Mouse (Mus musculus) testis, postnatal 14 days (tissue): ENCODE results near the gene Gins1.
"Not testable (repeated sequence)": the region's sequence is repeated elsewhere in the genome, so short reads cannot be mapped to it uniquely, and the experiment has no call there.

Experiments used
- DNase-seq: peaks from one replicate; pipeline ENCODE4 v3.0.0; 2021; ENCODE audit warnings: low spot score

Gins1 gene

DNA sequence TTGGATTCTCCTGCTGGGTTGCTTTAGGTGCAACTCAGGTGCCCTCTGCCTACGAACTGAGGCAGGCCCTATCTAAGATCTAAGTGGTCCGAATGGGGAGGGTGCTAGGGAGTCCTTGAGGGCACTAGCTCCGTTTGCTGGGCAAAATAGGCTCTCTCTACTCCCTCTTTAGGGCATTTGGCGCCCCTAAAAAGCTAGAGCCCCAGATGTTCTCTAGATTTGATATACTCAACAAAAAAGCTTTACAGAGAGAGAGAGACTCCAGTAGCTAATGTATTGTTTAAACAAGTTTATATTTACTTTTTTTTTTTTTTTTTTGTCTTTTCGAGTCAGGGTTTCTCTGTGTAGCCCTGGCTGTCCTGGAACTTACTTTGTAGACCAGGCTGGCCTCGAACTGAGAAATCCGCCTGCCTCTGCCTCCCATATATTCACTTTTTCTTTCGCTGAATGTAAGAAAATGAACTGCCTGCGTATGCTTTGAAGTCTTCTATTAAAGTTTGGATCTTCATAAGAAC lies at the start of gene Gins1:
TSS of gene Gins1 (plus strand) at position 465 of the 515 bp plus-strand sequence.
- DNase-seq = no peak

DNA sequence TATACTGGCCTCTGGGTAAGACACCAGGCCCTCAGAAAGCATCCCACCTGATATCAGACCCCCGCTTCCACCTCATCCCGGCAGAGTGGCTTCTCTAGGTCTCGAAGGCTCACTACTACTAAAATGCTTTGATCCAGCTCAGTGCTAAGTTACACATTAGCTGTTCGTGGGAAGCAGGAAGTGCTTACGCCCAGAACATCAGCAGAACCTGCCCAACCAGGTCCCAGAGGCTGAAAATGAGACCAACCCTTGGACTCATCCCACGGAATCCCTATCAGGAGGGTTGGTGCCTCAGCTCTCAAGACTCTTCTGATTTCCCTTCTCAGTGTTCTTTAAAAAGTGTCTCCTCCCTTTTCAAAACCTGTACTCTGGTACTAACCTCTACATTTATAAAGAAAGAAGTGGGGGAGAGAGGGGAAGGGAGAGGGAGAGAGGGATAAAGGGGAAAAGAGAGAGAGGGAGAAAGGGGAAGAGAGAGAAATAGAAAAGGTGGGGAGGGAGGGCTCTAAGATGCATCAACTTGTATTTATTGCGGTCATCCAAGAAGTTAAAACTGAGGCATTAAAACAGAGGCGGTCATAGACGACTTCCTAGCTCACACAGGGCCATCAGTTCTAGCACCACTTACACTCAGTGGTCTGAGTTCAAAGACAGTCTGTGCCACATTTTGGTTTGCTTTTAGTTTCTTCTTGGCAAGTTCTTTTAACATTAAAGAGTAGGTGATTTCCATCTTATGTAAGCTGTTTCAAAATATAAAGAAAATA lies 46.3 kb upstream of the Gins1 start:
- DNase-seq = no peak

- DNase-seq = no peak
Observed at GRCm38 (mm10) chr2:150859709-150860470, 45.3 kb upstream of the Gins1 start.

DNA sequence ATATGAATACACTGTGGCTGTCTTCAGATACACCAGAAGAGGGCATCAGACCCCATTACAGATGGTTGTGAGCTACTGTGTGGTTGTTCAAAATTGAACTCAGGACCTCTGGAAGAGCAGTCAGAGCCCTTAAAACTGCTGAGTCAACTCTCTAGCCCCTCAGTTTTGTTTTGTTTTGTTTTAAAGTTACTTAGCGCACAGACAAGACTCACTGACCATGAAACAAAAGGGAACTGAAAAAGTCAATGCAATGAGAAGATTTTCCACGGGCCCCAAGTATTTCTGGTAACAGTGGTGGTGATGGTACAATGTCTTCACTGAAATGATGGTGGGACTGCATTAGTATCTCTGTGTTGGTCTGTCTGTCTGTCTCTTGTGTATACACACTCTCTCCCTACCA lies 44.1 kb upstream of the Gins1 start:
- no peak for DNase-seq

DNA sequence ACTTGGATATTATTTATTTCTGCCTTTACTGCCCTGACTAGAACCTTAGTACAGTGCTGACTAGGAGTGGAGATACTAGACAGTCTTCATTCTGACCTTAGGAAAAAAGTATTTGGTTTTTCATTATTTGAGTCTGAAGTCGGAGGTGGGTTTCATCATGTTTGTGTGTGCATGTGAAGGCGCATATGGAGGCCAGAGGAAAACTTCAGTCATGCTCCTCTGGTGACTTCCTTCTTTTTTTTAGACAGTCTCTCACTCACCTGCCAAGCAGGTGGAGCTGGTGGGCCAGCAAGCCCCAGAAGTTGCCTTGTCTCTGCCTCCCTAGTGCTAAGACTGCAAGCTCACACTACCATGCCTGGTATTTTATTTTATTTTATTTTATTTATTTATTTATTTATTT lies 38.2 kb upstream of the Gins1 start:
- no peak for DNase-seq

DNA sequence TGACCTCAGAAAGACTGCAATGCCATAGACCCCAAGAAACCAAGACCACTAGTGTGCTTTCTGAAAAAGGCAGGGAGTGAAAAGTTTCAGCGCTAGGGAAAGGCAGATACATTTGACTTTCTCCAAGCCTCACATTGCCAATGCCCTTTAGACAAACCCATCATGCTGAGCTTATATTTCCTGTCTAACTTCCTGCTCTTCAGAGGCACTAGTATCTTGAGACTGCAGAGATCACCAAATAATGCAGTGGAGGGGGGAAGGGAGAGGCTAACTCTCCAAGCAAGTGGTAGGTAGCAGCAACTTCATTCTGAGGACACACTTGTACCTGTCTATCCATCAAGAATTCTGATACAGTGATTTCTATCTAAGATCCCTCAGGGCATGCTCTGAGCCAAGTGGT lies 35.8 kb upstream of the Gins1 start:
- no peak for DNase-seq

- no peak for DNase-seq
Observed at GRCm38 (mm10) chr2:150874508-150874907, 30.7 kb upstream of the Gins1 start.

GRCm38 (mm10) chr2:150875226-150875625 lies 30.0 kb upstream of the Gins1 start:
- no peak for DNase-seq

DNA sequence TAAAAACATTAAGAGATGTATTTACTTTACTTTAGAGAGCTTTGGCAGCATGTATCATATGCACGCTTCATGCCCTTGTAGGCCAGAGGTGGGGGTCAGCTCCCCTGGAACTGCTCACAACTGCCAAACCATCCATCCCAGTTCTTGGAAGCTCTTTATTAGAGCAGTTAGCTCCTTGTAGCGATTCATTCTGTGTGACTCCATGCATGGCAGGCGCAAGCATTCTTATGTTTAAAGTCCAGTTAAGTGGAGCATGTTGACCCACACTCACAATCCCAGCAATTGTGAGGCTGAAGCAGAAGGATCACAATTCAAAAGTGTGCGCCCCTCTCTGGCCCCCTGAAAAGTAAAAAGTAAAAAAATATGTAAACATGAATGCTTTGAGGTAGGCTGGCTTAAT lies 27.6 kb upstream of the Gins1 start:
- DNase-seq = no peak

GRCm38 (mm10) chr2:150884075-150884778 lies 21.0 kb upstream of the Gins1 start:
- DNase-seq = no peak

GRCm38 (mm10) chr2:150884779-150885110 lies 20.5 kb upstream of the Gins1 start:
- no peak for DNase-seq

GRCm38 (mm10) chr2:150885814-150886213 lies 19.4 kb upstream of the Gins1 start:
- no peak for DNase-seq

GRCm38 (mm10) chr2:150886315-150886714 lies 18.9 kb upstream of the Gins1 start:
- no peak for DNase-seq

- DNase-seq = no peak
Observed at GRCm38 (mm10) chr2:150887370-150887769, 17.8 kb upstream of the Gins1 start.

DNA sequence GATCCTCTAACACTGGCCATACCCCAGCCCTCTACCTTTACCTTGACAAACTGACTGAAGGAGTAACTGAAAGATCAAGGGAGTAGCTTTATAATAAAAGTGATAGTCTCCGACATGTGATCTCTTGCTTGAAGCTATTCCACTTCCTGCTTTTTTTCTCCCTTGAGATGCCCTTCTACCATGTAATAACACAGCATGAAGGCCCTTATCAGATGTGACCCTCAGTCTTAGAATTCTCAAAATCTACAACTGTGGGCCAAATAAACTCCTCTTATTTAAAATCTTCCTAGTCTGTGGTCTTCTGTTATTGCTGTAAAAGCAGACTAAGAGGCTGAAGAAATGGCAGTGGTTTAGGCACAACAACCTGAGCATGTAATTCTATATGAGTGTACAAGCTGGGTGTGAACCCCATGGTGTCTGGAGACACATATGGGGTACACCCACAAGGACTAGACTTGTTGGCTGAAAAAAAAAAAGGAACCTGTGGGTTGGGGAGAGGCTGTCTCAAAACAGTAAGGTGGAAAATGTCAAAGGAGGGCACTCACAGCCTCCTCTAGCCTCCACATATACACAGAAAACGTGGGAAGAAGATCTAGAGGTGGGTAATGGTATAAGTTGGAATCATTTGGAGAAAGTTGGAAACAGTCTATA lies 10.5 kb upstream of the Gins1 start:
- no peak for DNase-seq

DNA sequence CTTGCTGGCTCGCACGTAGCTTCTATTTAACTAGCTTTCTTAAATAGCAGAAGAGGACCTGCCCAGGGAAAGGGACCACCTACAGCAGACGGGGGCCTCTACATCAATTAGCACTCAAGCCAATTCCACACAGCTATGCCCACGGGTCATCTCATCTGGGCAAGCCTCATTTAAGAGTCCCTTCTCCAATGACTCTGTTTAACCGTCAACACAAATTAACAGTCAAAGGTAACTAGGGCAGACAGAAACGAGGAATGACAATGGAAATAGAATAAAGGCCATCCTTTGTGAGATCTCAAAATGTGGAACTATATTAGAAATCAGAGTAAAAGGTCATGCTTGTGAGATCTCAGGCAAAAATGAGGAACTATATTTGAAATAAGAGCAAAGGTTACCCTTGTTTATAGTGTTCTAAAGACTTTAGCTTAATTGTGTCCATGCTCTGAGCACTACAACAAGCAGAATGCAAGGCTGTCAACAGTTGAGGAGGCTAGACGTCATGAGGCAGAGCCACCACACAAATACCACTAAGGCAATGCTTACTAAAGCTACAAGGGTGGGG lies 9.4 kb upstream of the Gins1 start:
- DNase-seq = no peak

DNA sequence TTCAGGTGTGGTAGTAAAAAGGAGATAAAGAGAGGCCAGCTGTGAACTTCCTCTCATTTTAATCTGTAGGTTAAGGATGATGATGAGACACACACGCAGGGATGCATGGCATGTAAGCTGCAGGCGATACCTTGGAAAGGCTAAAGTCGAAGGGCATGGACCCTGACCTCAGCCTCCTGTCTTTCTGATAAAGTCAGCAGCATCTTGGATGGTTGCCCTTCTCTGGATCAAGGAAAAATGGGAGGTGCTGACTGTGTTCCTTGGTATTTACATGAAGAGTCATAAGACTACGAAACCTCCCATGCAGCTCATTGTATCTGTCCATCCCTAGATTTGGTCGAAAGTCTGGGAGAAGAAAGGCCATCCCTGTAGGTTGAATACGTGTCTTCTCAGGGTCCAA lies 4.9 kb upstream of the Gins1 start:
- DNase-seq = no peak

DNA sequence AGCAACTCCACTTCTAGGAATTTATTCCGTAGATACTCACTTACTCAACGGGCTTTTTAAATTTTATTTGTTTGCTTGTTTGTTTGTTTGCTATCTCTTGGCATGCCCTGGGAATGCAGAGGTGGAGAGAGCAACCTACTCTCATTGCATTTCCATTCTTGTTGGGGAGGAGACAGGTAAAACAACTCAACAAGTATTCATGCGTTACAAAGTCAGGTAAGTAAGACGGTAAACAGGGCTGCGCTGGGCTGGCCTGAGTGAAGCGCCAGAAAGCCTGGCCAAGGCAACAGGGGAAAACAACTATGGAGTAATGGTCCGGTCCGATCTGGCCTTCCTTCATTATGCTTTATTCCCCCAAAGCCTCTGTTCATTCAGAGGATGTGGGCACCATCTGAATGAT lies 2.9 kb upstream of the Gins1 start:
- DNase-seq = no peak

- peak; percentile 98 for DNase-seq
Observed at GRCm38 (mm10) chr2:150904272-150904935, 796 bp upstream of the Gins1 start, which contains the start of gene Abhd12. TSS of gene Abhd12 (minus strand) at chr2:150904741.

DNA sequence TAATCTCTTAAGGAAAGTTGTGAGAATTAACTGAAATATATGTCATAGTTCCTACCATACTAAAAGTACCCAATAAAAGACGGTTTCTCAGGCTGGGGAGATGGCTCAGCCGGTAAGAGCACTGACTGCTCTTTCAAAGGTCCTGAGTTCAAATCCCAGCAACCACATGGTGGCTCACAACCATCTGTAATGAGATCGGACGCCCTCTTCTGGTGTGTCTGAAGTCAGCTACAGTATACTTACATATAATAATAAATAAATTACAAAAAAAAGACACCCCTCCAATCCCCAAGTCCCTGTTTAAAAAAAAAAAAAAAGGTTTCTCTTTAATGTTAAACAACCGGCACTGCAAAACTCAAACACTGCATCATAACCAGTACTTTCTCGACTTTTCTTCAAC lies 3.7 kb downstream of the Gins1 start:
- DNase-seq = not testable (repeated sequence)

DNA sequence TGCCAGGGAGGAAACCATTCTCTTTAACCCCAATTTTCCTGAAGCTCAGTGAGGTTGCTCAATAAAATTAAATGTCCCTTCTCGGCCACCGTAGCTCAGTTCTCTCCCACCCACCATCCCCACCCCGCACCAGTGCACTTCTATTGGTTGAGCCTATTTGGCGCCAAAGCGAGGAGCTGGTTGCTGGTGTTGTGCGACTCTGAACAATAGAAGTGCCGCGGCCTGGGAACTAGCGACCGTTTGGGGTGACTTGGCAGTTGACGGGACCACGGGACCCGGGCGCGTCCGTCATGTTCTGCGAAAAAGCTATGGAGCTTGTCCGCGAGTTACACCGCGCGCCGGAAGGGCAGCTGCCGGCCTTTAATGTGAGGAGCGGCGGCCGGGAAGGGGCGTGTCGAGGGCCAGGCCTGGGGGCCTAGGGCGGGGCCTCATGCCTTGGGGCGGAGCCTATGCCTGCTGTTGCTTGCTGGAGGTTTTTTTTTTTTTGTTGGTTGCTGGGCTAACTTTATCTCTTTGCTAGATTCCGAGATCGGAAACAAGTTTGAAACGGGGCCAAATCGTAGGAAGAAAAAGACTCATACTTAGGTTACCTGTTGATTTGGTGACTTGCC lies 4.3 kb downstream of the Gins1 start:
- DNase-seq = peak; percentile 92
